Mouse (Mus musculus): ENCODE measurements around the gene Rela. TPM values are rescaled to one million over a fixed set of nuclear protein-coding genes. Genes with fewer than 3 reads are reported as not detected.
A peak's percentile ranks its signal among the peaks of the same experiment; 100 is the strongest.

Gene Rela
- total RNA-seq, 2 experiments from 2014 or later: 32.6 to 38.2 TPM

DNA sequence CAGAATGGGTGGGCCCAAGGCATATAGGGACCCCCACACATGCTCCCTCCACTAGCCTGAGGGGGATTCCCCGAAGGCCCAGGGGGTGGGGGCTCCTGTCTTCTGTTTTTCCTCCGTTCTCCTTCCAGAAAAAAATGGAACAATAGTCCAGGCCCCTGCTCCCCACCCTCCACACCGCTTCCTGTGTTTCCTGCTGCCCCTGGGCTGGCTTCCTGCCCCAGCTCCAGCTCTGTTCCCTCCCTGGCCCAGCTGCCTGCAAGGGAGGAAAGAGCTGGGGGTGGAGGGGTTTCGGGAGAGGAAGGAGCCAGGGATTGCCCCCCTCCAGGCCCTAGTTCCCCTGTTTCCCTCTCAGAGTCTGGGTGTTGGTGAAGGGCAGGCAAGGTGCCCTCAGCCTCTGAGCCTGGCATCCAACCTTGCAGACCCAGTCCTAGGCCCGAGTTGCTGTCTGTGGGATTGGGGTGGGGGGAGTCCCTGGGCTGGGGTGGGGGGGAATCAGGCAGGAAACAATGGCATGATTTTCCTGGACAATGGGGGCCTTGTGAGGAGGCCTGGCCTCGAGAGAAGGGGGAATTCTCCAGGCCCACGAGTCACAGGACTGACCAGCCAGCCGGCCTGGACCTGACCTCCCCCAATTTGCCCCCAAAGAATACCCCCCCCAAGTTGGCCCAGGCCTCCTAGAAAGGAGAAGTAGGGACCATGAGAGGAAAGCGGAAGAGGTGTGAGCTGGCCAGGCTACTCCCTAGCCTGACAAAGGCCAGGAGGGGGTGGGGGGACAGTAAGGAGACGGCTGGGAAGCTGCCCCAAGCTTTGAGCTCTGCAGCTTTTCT, 55.0 kb downstream of the Rela start:
- DNase-seq: peak; percentile 79 to 80
- intact Hi-C loops (cut with DNase I): loop anchor here (1.0 to 5.0 kb wide), 4 partner anchors 29 to 160 kb away; partner anchors contain the start of genes Scyl1 and Sipa1

DNA sequence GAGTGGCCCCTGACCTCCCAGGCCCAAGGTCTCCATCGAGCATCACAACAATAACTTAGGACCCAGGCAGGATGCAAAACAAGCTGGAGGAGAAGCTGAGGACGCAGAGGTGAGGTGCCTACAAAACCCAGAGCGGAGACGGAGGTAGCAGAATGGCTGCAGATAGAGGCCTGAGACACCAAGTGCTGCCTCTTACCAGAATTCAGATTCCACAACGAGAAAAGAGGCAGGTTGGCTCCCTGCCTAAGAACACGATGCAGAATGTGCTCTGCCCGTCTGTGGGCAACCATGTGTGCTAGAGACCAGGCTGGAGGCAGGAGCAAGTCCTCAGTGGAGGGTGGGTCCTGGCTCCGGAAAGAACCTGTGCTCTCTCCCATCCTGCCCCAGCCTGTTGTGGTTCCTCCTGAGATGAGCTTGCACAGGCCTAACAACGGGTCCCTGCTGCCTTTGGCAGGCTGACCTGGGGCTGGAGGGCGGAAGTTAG, 55.7 kb downstream of the Rela start:
- peak in 1 of 2 experiments; percentile 53 for DNase-seq
- intact Hi-C loops (cut with DNase I): loop anchor here (1.0 to 5.0 kb wide), 4 partner anchors 30 to 159 kb away; partner anchors contain the start of genes Scyl1 and Sipa1

GRCm38 (mm10) chr19:5693801-5694200, 56.5 kb downstream of the Rela start:
- DNase-seq: no peak
- intact Hi-C loops (cut with DNase I): loop anchor here (2.0 to 5.0 kb wide), 3 partner anchors 31 to 158 kb away; partner anchors contain the start of genes Scyl1 and Sipa1

DNA sequence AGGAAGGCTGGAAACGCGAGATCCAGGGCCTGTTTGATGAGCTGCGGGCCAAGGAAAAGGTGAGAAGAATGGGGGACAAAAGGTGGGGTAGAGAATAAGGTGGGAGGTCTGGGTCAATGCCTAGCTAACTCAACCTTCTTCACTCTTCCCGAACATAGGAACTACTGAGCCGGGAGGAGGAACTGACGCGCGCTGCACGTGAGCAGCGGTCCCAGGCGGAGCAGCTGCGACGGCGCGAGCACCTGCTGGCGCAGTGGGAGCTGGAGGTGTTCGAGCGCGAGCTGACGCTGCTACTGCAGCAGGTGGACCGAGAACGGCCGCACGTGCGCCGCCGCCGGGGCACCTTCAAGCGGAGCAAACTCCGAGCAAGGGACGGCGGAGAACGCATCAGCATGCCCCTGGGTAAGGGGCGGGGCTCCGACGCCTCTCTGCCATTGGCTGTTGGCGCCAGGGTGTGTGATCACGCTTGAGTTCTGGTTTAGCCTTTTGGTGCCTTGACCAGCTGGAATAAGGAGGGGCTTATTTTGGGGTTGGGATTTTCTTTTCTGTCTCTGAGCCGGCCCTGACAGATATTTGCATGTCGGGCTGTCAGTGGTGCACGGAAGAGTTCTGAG, 58.7 kb downstream of the Rela start:
- intact Hi-C loops (cut with DNase I): no loop called here

More for the DNA sequence above, 58.7 kb downstream of the Rela start:
- no peak for DNase-seq

Small RNA genes within 50 kb of the gene (microRNA-seq; reads per million reads assigned to microRNA genes)
- gene Mir6987: 0 to 0.70 reads per million in 2 experiments

Other genes starting within 250 kb of the Rela start
- 10 to 100 TPM; 47.7 to 50.7 TPM for gene Sart1, start 248.8 kb upstream of the Rela start, total RNA-seq (2021)
- gene Tsga10ip, start 235.0 kb upstream of the Rela start, total RNA-seq (2021): not detected
- gene Drap1, start 212.5 kb upstream of the Rela start, total RNA-seq (2021): 100 to 1,000 TPM; 240 to 260 TPM
- gene AI837181, start 212.3 kb upstream of the Rela start, total RNA-seq (2021): 10 to 100 TPM; 40.3 to 43.8 TPM
- gene Fosl1, start 189.9 kb upstream of the Rela start, total RNA-seq (2021): not detected
- 10 to 100 TPM; 12.5 to 14.5 TPM for gene Ccdc85b, start 179.6 kb upstream of the Rela start, total RNA-seq (2021)
- 10 to 100 TPM; 90.2 to 91.5 TPM for gene Fibp, start 176.9 kb upstream of the Rela start, total RNA-seq (2021)
- gene Ctsw, start 169.0 kb upstream of the Rela start, total RNA-seq (2021): under 1 TPM; 0.41 to 0.45 TPM
- 10 to 100 TPM; 28.6 to 32.7 TPM for gene Efemp2, start 163.5 kb upstream of the Rela start, total RNA-seq (2021)
- gene Mus81, start 149.1 kb upstream of the Rela start, total RNA-seq (2021): 10 to 100 TPM; 24.3 to 25.5 TPM
- 100 to 1,000 TPM; 497 to 519 TPM for gene Cfl1, start 147.0 kb upstream of the Rela start, total RNA-seq (2021)
- gene 1700020D05Rik, start 133.7 kb upstream of the Rela start, total RNA-seq (2021): 1 to 10 TPM in 1 of 2 experiments, under 1 TPM in 1; 0.69 to 1.2 TPM
- 1 to 10 TPM; 6.1 to 7.7 TPM for gene Snx32, start 126.9 kb upstream of the Rela start, total RNA-seq (2021)
- not detected for gene Ovol1, start 76.8 kb upstream of the Rela start, total RNA-seq (2021)
- 1 to 10 TPM; 4.1 to 4.5 TPM for gene Ap5b1, start 69.5 kb upstream of the Rela start, total RNA-seq (2021)
- 10 to 100 TPM; 63.6 to 76.0 TPM for gene Rnaseh2c, start 35.6 kb upstream of the Rela start, total RNA-seq (2021)
- 10 to 100 TPM; 34.2 to 43.5 TPM for gene Kat5, start 27.2 kb upstream of the Rela start, total RNA-seq (2021)
- gene Sipa1, start 26.2 kb downstream of the Rela start, total RNA-seq (2021): 10 to 100 TPM; 44.2 to 49.6 TPM
- gene Map3k11, start 51.3 kb downstream of the Rela start, total RNA-seq (2021): 10 to 100 TPM; 41.3 to 47.8 TPM
- 10 to 100 TPM; 34.7 to 37.9 TPM for gene Pcnx3, start 51.4 kb downstream of the Rela start, total RNA-seq (2021)
- gene Kcnk7, start 66.9 kb downstream of the Rela start, total RNA-seq (2021): not detected
- 100 to 1,000 TPM; 154 to 161 TPM for gene Ehbp1l1, start 88.8 kb downstream of the Rela start, total RNA-seq (2021)
- gene Fam89b, start 92.2 kb downstream of the Rela start, total RNA-seq (2021): 10 to 100 TPM; 44.0 to 47.7 TPM
- 10 to 100 TPM; 77.0 to 79.2 TPM for gene Ltbp3, start 103.4 kb downstream of the Rela start, total RNA-seq (2021)
- 10 to 100 TPM; 63.4 to 65.7 TPM for gene Scyl1, start 133.9 kb downstream of the Rela start, total RNA-seq (2021)
- 10 to 100 TPM; 19.0 to 20.5 TPM for gene Frmd8, start 237.8 kb downstream of the Rela start, total RNA-seq (2021)
- 1 to 10 TPM; 4.6 to 5.9 TPM for gene Slc25a45, start 240.3 kb downstream of the Rela start, total RNA-seq (2021)